Mouse (Mus musculus): ENCODE measurements around the gene Lypd6.

GRCm38 (mm10) chr2:50149257-50150202 is 83.3 kb downstream of the Lypd6 start:
- TF ChIP-seq KAT2A (conservative IDR thresholded peaks at IDR 0.05; ENCODE audit: low read depth, low read length) (no peak), UBTF (IDR thresholded peaks at IDR 0.05; ENCODE audit: borderline replicate concordance, insufficient read depth, low read depth, low read length) (no peak), POLR2AphosphoS5 (IDR thresholded peaks at IDR 0.05; ENCODE audit: borderline replicate concordance, low read depth, low read length) (no peak), NRF1 (IDR thresholded peaks at IDR 0.05; ENCODE audit: insufficient read depth, low read depth, low read length, poor library complexity, severe bottlenecking) (no peak), MAZ (IDR thresholded peaks at IDR 0.05; ENCODE audit: low read depth, low read length) (no peak), POLR2A (IDR thresholded peaks at IDR 0.05; ENCODE audit: control insufficient read depth in 1 of 2, insufficient read depth in 1 of 2, low read depth in 1 of 2, low read length in 2 of 2, poor library complexity in 1 of 2) (no peak), ETS1 (IDR thresholded peaks at IDR 0.05; ENCODE audit: low read depth, low read length) (no peak)
